Mouse (Mus musculus) frontal cortex, postnatal 36 days (tissue): Measurements from ENCODE around the gene Fbxl12.
A peak's percentile ranks its signal among the peaks of the same experiment; 100 is the strongest.
"Not testable (repeated sequence)": the region's sequence is repeated elsewhere in the genome, so short reads cannot be mapped to it uniquely, and the experiment has no call there.

Source experiments
- DNase-seq, 2 experiments: peaks; one replicate each; pipeline ENCODE4 v3.0.0; 2022; ENCODE audit warnings: low spot score in 2 of 2

Fbxl12 gene

GRCm38 (mm10) chr9:20652260-20652658 lies 7.7 kb upstream of the Fbxl12 start:
- DNase-seq: no peak

- peak; percentile 99 to 100 for DNase-seq
Measured at GRCm38 (mm10) chr9:20651602-20652259, 7.2 kb upstream of the Fbxl12 start, which contains the start of gene Pin1. Pin1 (plus strand) TSS chr9:20652095.

- peak in 1 of 2 experiments; percentile 49 for DNase-seq
Measured at GRCm38 (mm10) chr9:20645121-20645520, 554 bp upstream of the Fbxl12 start.

- no peak for DNase-seq
Measured at GRCm38 (mm10) chr9:20643781-20644180, 786 bp downstream of the Fbxl12 start.

- DNase-seq: peak in 1 of 2 experiments; percentile 61
Measured at GRCm38 (mm10) chr9:20642896-20643466, 1.6 kb downstream of the Fbxl12 start.

GRCm38 (mm10) chr9:20642101-20642895 lies 2.3 kb downstream of the Fbxl12 start, which contains the start of gene Ubl5:
Ubl5 (plus strand) TSS chr9:20642878.
- no peak for DNase-seq

GRCm38 (mm10) chr9:20641501-20641900 lies 3.1 kb downstream of the Fbxl12 start:
- no peak for DNase-seq

- DNase-seq: no peak
Measured at GRCm38 (mm10) chr9:20639486-20639885, 5.1 kb downstream of the Fbxl12 start.

GRCm38 (mm10) chr9:20638552-20638951 lies 6.0 kb downstream of the Fbxl12 start:
- DNase-seq: no peak

- no peak for DNase-seq
Measured at GRCm38 (mm10) chr9:20636790-20637189, 7.8 kb downstream of the Fbxl12 start.

- no peak for DNase-seq
Measured at GRCm38 (mm10) chr9:20636256-20636655, 8.3 kb downstream of the Fbxl12 start.

- not testable (repeated sequence) for DNase-seq
Measured at GRCm38 (mm10) chr9:20635676-20636075, 8.9 kb downstream of the Fbxl12 start.

GRCm38 (mm10) chr9:20631332-20631731 lies 13.2 kb downstream of the Fbxl12 start:
- DNase-seq: no peak

- no peak for DNase-seq
Measured at GRCm38 (mm10) chr9:20616685-20617084, 27.9 kb downstream of the Fbxl12 start.

- DNase-seq: no peak
Measured at GRCm38 (mm10) chr9:20611976-20612375, 32.6 kb downstream of the Fbxl12 start.

GRCm38 (mm10) chr9:20609831-20610464 lies 34.6 kb downstream of the Fbxl12 start:
- no peak for DNase-seq

- peak; percentile 91 to 92 for DNase-seq
Measured at GRCm38 (mm10) chr9:20607100-20607974, 37.2 kb downstream of the Fbxl12 start.

- DNase-seq: no peak
Measured at GRCm38 (mm10) chr9:20606269-20606668, 38.3 kb downstream of the Fbxl12 start.

- no peak for DNase-seq
Measured at GRCm38 (mm10) chr9:20601270-20601669, 43.3 kb downstream of the Fbxl12 start.

- peak; percentile 100 for DNase-seq
Measured at GRCm38 (mm10) chr9:20581175-20581634, 63.4 kb downstream of the Fbxl12 start, which contains the start of gene Zfp846. Zfp846 (plus strand) TSS chr9:20581291.

GRCm38 (mm10) chr9:20576591-20576990 lies 68.0 kb downstream of the Fbxl12 start:
- DNase-seq: no peak
